Mouse (Mus musculus): ENCODE measurements around the gene Pidd1. TPM values are rescaled to one million over a fixed set of nuclear protein-coding genes. Genes with fewer than 3 reads are reported as not detected.

Gene Pidd1
- polyA plus RNA-seq, 1 experiment from 2014 or later = 9.7 TPM

DNA sequence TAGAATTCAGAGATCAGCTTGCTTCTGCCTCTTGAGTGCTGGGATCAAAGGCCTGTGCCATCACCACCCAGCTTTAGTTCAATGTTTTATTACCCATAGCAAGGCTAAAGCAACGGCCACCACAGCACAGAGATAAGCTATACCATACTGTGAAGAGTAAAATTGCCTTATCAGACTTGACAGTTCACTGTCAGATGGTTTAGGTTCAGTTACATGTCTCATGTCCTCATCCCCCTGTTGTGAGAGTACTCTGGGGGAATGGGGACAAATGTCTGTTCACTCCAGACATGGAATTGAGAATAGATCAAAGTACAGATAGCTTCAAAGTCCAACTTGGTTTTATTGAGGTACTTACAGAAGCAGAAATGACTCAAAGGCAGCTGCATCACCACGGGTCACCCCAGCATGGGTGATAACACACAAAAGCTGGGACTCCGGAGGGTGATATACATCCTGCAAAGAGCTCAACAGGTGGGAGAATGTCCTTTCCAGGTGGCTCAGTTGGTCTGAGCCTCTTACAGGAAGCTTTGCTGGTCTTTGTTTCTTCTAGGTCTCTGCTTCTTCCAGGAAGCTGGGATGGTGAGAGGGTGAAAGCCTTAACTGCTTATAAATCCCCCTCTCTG is 55.2 kb downstream of the Pidd1 start:
- peaks cover 12% of the 10 kb centered on the region for H3K4me1 ChIP-seq (ENCODE audit: control insufficient read depth, insufficient read depth, low read length)
- no peak for ATAC-seq (replicated peaks; ENCODE audit: extremely low read depth, insufficient read depth, low FRiP score)
- no peak overlapping the region for H3K4me3 ChIP-seq (ENCODE audit: low read length)
- H3K27ac ChIP-seq (ENCODE audit: low read length) = no peak overlapping the region
- no peak overlapping the region for H3K9ac ChIP-seq (ENCODE audit: low read length)
- no peaks in the 10 kb centered on the region for H3K27me3 ChIP-seq (ENCODE audit: control insufficient read depth, insufficient read depth, low read length)
- 46% methylated on average over 3 of the region's 3 CpGs for WGBS
- H3K9me3 ChIP-seq (replicated peaks; ENCODE audit: control insufficient read depth, low read length) = no peaks in the 10 kb centered on the region
- H3K4me2 ChIP-seq (ENCODE audit: low read depth, low read length) = no peak overlapping the region
- no peaks in the 10 kb centered on the region for H3K36me3 ChIP-seq (ENCODE audit: control insufficient read depth, insufficient read depth)

Other genes with a start within 250 kb of the Pidd1 start
- 3.0 and 4.1 TPM in 2 replicates for gene Lrrc56, start 249.9 kb downstream of the Pidd1 start, polyA plus RNA-seq (2015; fragmentation: Nextera tagmentation; extraction: Ambion mirVana)
- gene Lmntd2, start 229.9 kb downstream of the Pidd1 start, polyA plus RNA-seq (2015; fragmentation: Nextera tagmentation; extraction: Ambion mirVana) = 0.54 and 0.76 TPM in 2 replicates
- gene Rassf7, start 228.2 kb downstream of the Pidd1 start, polyA plus RNA-seq (2015; fragmentation: Nextera tagmentation; extraction: Ambion mirVana) = 16.1 and 17.2 TPM in 2 replicates
- gene Phrf1, start 215.2 kb downstream of the Pidd1 start, polyA plus RNA-seq (2015; fragmentation: Nextera tagmentation; extraction: Ambion mirVana) = 43.5 and 50.7 TPM in 2 replicates
- 4.7 and 9.1 TPM in 2 replicates for gene Irf7, start 177.5 kb downstream of the Pidd1 start, polyA plus RNA-seq (2015; fragmentation: Nextera tagmentation; extraction: Ambion mirVana)
- gene Cdhr5, start 167.2 kb downstream of the Pidd1 start, polyA plus RNA-seq (2015; fragmentation: Nextera tagmentation; extraction: Ambion mirVana) = 1.6 TPM in 1 of 2 replicates, not detected in the other
- 2.1 and 2.8 TPM in 2 replicates for gene Sct, start 164.9 kb downstream of the Pidd1 start, polyA plus RNA-seq (2015; fragmentation: Nextera tagmentation; extraction: Ambion mirVana)
- 0.05 and 0.13 TPM in 2 replicates for gene Drd4, start 152.0 kb downstream of the Pidd1 start, polyA plus RNA-seq (2015; fragmentation: Nextera tagmentation; extraction: Ambion mirVana)
- gene Deaf1, start 116.3 kb downstream of the Pidd1 start, polyA plus RNA-seq (2015; fragmentation: Nextera tagmentation; extraction: Ambion mirVana) = 37.6 and 37.7 TPM in 2 replicates
- gene Tmem80, start 116.3 kb downstream of the Pidd1 start, polyA plus RNA-seq (2015; fragmentation: Nextera tagmentation; extraction: Ambion mirVana) = 32.2 and 32.5 TPM in 2 replicates
- gene Eps8l2, start 105.1 kb downstream of the Pidd1 start, polyA plus RNA-seq (2015; fragmentation: Nextera tagmentation; extraction: Ambion mirVana) = 2.6 and 3.9 TPM in 2 replicates
- 227 and 257 TPM in 2 replicates for gene Taldo1, start 51.8 kb downstream of the Pidd1 start, polyA plus RNA-seq (2015; fragmentation: Nextera tagmentation; extraction: Ambion mirVana)
- 26.6 and 28.0 TPM in 2 replicates for gene Gatd1, start 29.9 kb downstream of the Pidd1 start, polyA plus RNA-seq (2015; fragmentation: Nextera tagmentation; extraction: Ambion mirVana)
- gene Cend1, start 14.5 kb downstream of the Pidd1 start, polyA plus RNA-seq (2015; fragmentation: Nextera tagmentation; extraction: Ambion mirVana) = 5.2 and 5.9 TPM in 2 replicates
- 17.8 and 19.7 TPM in 2 replicates for gene Slc25a22, start 6.1 kb downstream of the Pidd1 start, polyA plus RNA-seq (2015; fragmentation: Nextera tagmentation; extraction: Ambion mirVana)
- 704 and 720 TPM in 2 replicates for gene Rplp2, start 3.3 kb upstream of the Pidd1 start, polyA plus RNA-seq (2015; fragmentation: Nextera tagmentation; extraction: Ambion mirVana)
- gene Pnpla2, start 11.2 kb upstream of the Pidd1 start, polyA plus RNA-seq (2015; fragmentation: Nextera tagmentation; extraction: Ambion mirVana) = 73.1 and 78.0 TPM in 2 replicates
- gene Cracr2b, start 17.1 kb upstream of the Pidd1 start, polyA plus RNA-seq (2015; fragmentation: Nextera tagmentation; extraction: Ambion mirVana) = 24.2 and 26.1 TPM in 2 replicates
- gene Cd151, start 23.4 kb upstream of the Pidd1 start, polyA plus RNA-seq (2015; fragmentation: Nextera tagmentation; extraction: Ambion mirVana) = 42.2 and 44.0 TPM in 2 replicates
- gene Polr2l, start 31.1 kb upstream of the Pidd1 start, polyA plus RNA-seq (2015; fragmentation: Nextera tagmentation; extraction: Ambion mirVana) = 56.7 and 61.5 TPM in 2 replicates
- gene Tspan4, start 31.2 kb upstream of the Pidd1 start, polyA plus RNA-seq (2015; fragmentation: Nextera tagmentation; extraction: Ambion mirVana) = 61.0 and 61.5 TPM in 2 replicates
- 33.3 and 34.2 TPM in 2 replicates for gene Chid1, start 95.8 kb upstream of the Pidd1 start, polyA plus RNA-seq (2015; fragmentation: Nextera tagmentation; extraction: Ambion mirVana)
- 54.1 and 54.9 TPM in 2 replicates for gene Ap2a2, start 118.1 kb upstream of the Pidd1 start, polyA plus RNA-seq (2015; fragmentation: Nextera tagmentation; extraction: Ambion mirVana)
- 0.14 and 0.18 TPM in 2 replicates for gene Muc6, start 211.3 kb upstream of the Pidd1 start, polyA plus RNA-seq (2015; fragmentation: Nextera tagmentation; extraction: Ambion mirVana)
- 0.31 and 1.1 TPM in 2 replicates for gene Muc2, start 246.3 kb upstream of the Pidd1 start, polyA plus RNA-seq (2015; fragmentation: Nextera tagmentation; extraction: Ambion mirVana)

Data from heart, embryonic 16.5 days (tissue).